Mouse (Mus musculus) spleen, adult 2 months (tissue): ENCODE data around the gene Gm44790.

ENCODE experiments used
- CTCF ChIP-seq: fragments of 200-500 bp; IDR thresholded peaks from 2 replicates; pipeline ENCODE4 v1.5.1; 2011; ENCODE audit warnings: mild to moderate bottlenecking, inconsistent platforms; ENCODE audit not compliant: insufficient read depth, insufficient read length, insufficient replicate concordance; ENCODE audit errors: extremely low read depth
- POLR2A ChIP-seq: fragments of 200-500 bp; IDR thresholded peaks from 2 replicates; pipeline ENCODE4 v1.6.1; 2011; ENCODE audit warnings: low read depth, low read length, inconsistent platforms

GRCm38 (mm10) chr6:86396581-86397256 lies 29.7 kb upstream of the Gm44790 start, which contains the start of gene Pcyox1:
- TF ChIP-seq CTCF: no peak
- TF ChIP-seq POLR2A: peak; percentile 69
